Mouse (Mus musculus) midbrain, embryonic 13.5 days (tissue): ENCODE measurements around the gene Olah. TPM values are rescaled to one million over a fixed set of nuclear protein-coding genes. Genes with fewer than 3 reads are reported as not detected.

Source experiments
- ATAC-seq: fragments of 200-750 bp; cut with Nextera tagmentation; 2 replicates; pipeline ENCODE4 v1.8.0; 2017; ENCODE audit warnings: mild to moderate bottlenecking, moderate TSS enrichment, moderate library complexity
- H3K27ac ChIP-seq: fragments of 300-500 bp; sonication (generic); 2 replicates; pipeline ENCODE4 v1.5.1; 2015; ENCODE audit warnings: inconsistent platforms, mild to moderate bottlenecking, moderate library complexity
- H3K27me3 ChIP-seq: fragments of 300-500 bp; sonication (generic); 2 replicates; pipeline ENCODE4 v1.6.1; 2015; ENCODE audit warnings: mild to moderate bottlenecking, inconsistent platforms
- H3K36me3 ChIP-seq: fragments of 300-500 bp; sonication (generic); 2 replicates; pipeline ENCODE4 v1.6.1; 2015; ENCODE audit warnings: mild to moderate bottlenecking, inconsistent platforms
- H3K4me1 ChIP-seq: fragments of 300-500 bp; sonication (generic); replicated peaks from 2 replicates; pipeline ENCODE4 v1.6.1; 2015; ENCODE audit warnings: inconsistent platforms
- H3K4me2 ChIP-seq: fragments of 300-500 bp; sonication (generic); replicated peaks from 2 replicates; pipeline ENCODE4 v1.6.1; 2015; ENCODE audit warnings: moderate library complexity, mild to moderate bottlenecking, inconsistent platforms
- H3K4me3 ChIP-seq: fragments of 300-500 bp; sonication (generic); replicated peaks from 2 replicates; pipeline ENCODE4 v1.5.1; 2015; ENCODE audit warnings: mild to moderate bottlenecking, inconsistent platforms
- H3K9ac ChIP-seq: fragments of 300-500 bp; sonication (generic); replicated peaks from 2 replicates; pipeline ENCODE4 v1.6.1; 2015; ENCODE audit warnings: mild to moderate bottlenecking, inconsistent platforms
- H3K9me3 ChIP-seq: fragments of 300-500 bp; sonication (generic); 2 replicates; pipeline ENCODE4 v1.6.1; 2016; ENCODE audit warnings: mild to moderate bottlenecking, inconsistent platforms
- WGBS: fragments of 180-500 bp; shearing (Covaris S2); methylation state at CpG from one replicate; pipeline ENCODE4 v1.1.7; 2015; 5-methylcytosine and 5-hydroxymethylcytosine counted together
- polyA plus RNA-seq: library from polyadenylated mRNA; unstranded; fragments of >200 nt; fragmentation: Nextera tagmentation; extraction: Ambion mirVana; gene quantifications from 2 replicates; pipeline ENCODE4 v1.2.1, GENCODE M21; 2015

Olah gene
- polyA plus RNA-seq, 1 experiment from 2014 or later = not detected

- Histone ChIP-seq H3K36me3 (no peaks in the 10 kb centered on the region), H3K27me3 (peaks cover 26% of the 10 kb centered on the region), H3K4me1 (peaks cover 4% of the 10 kb centered on the region; the same call in 1 of the 2 replicates), H3K4me3 (no peak overlapping the region), H3K27ac (no peak overlapping the region), H3K9me3 (no peaks in the 10 kb centered on the region), H3K4me2 (no peak overlapping the region), H3K9ac (no peak overlapping the region)
- WGBS = 29% methylated on average over 4 of the region's 4 CpGs
- ATAC-seq = no peak
These were observed 17.2 kb upstream of the Olah start for GRCm38 (mm10) chr2:3414241-3414640.

DNA sequence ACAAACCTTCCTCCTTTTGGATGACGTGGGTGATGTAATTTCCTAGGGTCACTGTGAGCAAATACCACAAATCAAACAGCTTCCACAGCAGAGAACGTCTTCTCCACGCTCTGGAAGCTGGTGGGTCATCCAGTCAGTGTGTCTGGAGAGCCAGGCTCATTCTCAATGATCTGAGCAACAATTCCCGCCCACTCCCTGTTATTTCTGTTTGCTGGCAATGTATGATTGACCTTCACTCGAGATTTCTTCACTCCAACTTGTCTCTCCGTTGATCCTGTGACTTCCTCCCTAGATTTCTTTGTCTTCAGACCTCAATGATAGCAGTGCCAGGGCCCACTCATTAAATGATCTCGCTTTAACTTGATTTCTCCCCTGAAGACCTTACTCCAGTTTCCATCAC lies 10.7 kb upstream of the Olah start:
- Histone ChIP-seq H3K27ac (no peak overlapping the region), H3K36me3 (no peaks in the 10 kb centered on the region), H3K4me1 (no peaks in the 10 kb centered on the region), H3K9me3 (no peaks in the 10 kb centered on the region), H3K4me2 (no peak overlapping the region), H3K9ac (no peak overlapping the region), H3K4me3 (no peak overlapping the region), H3K27me3 (no peaks in the 10 kb centered on the region)
- WGBS = 80% methylated on average over 7 of the region's 7 CpGs
- ATAC-seq = no peak

GRCm38 (mm10) chr2:3405981-3406380 lies 9.0 kb upstream of the Olah start:
- WGBS = 90% methylated on average over 4 of the region's 4 CpGs
- Histone ChIP-seq H3K9ac (no peak overlapping the region), H3K4me1 (no peaks in the 10 kb centered on the region), H3K9me3 (no peaks in the 10 kb centered on the region), H3K4me2 (no peak overlapping the region), H3K27ac (no peak overlapping the region), H3K27me3 (no peaks in the 10 kb centered on the region), H3K36me3 (no peaks in the 10 kb centered on the region), H3K4me3 (no peak overlapping the region)
- no peak for ATAC-seq

DNA sequence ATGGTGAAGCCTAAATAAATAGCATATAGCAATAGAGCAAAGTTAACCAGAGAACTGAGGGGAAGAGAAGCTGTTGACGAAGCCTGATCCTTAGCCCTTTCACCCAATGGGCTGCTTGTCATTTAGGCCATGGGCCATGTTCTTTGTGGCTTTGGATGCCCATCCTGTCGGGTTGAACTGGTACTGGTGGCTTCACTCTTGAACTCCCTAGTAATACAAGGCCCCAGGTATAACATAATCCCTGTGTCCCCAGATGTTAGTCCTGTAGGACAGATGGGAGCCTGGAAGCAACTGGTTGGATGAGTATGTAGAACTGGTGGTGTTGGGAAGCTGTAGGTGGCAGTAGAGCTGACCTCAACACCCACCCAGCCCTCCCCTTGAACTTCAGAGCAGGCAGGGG lies 5.1 kb downstream of the Olah start:
- H3K9me3 ChIP-seq = no peaks in the 10 kb centered on the region
- 74% methylated on average over 2 of the region's 2 CpGs for WGBS
- H3K4me1 ChIP-seq = no peaks in the 10 kb centered on the region
- no peak overlapping the region for H3K4me3 ChIP-seq
- H3K27ac ChIP-seq = no peak overlapping the region
- H3K36me3 ChIP-seq = no peaks in the 10 kb centered on the region
- no peak overlapping the region for H3K4me2 ChIP-seq
- ATAC-seq = no peak
- H3K27me3 ChIP-seq = no peaks in the 10 kb centered on the region
- H3K9ac ChIP-seq = no peak overlapping the region

DNA sequence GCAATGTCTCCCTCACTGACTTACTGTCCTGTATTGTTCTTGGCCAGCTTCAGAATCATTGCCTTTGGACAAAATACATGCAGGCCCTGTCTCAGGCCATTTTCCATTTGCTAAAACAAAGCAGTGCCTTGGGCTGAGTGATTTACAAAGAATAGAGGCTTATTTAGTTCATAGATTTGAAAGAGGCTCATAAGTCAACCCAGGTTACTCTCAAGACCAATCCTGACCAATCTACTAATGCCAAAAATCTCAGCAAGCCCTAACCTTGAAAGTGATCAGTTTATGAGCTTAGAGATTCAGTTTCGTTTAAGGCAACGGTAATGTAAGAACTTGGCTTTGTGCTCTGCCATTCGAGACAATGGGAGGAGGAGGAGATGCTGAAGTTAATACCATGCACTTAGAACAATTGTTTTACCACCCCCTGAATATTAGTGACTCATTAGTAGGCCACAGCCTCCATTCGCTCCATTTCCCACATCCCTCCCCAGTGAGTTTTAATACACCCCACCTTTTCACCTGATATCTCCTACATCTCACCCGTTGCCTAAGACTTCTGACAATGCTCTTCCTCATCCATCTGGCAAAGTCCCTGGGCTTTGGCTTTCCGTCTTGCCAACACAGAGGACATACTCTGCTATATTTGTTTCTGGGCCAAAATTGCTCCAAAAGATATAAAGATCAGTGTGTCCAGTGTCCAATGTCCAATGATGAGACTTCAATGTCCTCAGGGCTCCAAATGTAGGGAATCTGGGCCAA lies 9.7 kb downstream of the Olah start:
- Histone ChIP-seq H3K36me3 (no peaks in the 10 kb centered on the region), H3K27ac (no peak overlapping the region), H3K9me3 (no peaks in the 10 kb centered on the region), H3K4me3 (no peak overlapping the region), H3K9ac (no peak overlapping the region), H3K4me1 (no peaks in the 10 kb centered on the region), H3K27me3 (no peaks in the 10 kb centered on the region), H3K4me2 (no peak overlapping the region)
- no peak for ATAC-seq
- 86% methylated on average over 6 of the region's 6 CpGs for WGBS

- Histone ChIP-seq H3K4me2 (no peak overlapping the region), H3K9me3 (no peaks in the 10 kb centered on the region), H3K4me1 (0 out of 2 replicates have a peak, but pooled peaks cover 3% of the 10 kb centered on the region), H3K9ac (no peak overlapping the region), H3K27me3 (no peaks in the 10 kb centered on the region), H3K4me3 (no peak overlapping the region), H3K27ac (no peak overlapping the region), H3K36me3 (no peaks in the 10 kb centered on the region)
- WGBS = 40% methylated on average over 4 of the region's 4 CpGs
- no peak for ATAC-seq
These were observed 31.9 kb downstream of the Olah start for GRCm38 (mm10) chr2:3365127-3365526.

DNA sequence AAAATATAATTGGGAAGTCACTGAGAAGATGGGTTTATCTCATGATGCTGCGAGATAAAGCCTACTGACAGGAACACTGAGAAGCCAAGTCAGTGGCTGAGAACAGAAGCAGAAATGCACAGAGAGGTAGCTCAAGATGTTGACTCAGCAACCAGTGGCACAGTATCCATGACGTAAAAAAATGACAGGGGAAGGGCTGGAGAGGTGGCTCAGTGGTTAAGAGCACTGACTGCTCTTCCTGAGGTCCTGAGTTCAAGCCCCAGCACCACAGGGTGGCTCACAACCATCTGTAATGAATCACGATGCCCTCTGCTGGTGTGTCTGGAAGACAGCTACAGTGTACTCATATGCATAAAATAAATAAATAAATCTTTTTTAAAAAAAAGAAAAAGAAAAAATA lies 35.9 kb downstream of the Olah start:
- 91% methylated on average over 3 of the region's 3 CpGs for WGBS
- Histone ChIP-seq H3K4me2 (no peak overlapping the region), H3K9me3 (no peaks in the 10 kb centered on the region), H3K36me3 (no peaks in the 10 kb centered on the region), H3K27ac (no peak overlapping the region), H3K4me1 (0 out of 2 replicates have a peak, but pooled peaks cover 3% of the 10 kb centered on the region), H3K9ac (no peak overlapping the region), H3K4me3 (no peak overlapping the region), H3K27me3 (0 out of 2 replicates have a peak, but pooled peaks cover 2% of the 10 kb centered on the region)
- ATAC-seq = no peak

DNA sequence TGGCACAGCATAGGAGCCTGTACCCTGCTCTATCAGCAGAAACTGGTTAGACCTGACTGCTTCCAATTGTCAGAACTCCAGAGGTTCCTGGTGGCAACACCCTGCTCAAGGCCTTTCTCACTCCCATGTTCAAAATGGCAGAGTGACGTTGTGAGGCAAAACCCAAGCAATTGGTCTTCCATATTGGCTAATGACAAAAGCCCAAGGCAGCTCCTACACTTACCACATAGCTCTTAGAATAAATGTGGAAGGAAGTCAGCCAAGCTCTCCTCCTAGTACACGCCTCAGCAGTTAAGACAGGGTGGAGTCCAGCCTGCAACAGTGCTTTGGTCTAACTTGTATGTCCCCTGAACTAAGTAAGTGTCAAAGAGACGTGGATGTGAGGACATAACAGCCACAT lies 39.1 kb downstream of the Olah start:
- no peaks in the 10 kb centered on the region for H3K9me3 ChIP-seq
- 0 out of 2 replicates have a peak, but pooled peaks cover 2% of the 10 kb centered on the region for H3K27me3 ChIP-seq
- WGBS = 81% methylated on average over 3 of the region's 3 CpGs

GRCm38 (mm10) chr2:3356311-3356710 lies 40.7 kb downstream of the Olah start:
- no peak overlapping the region for H3K4me3 ChIP-seq
- H3K9ac ChIP-seq = no peak overlapping the region
- H3K27me3 ChIP-seq = 0 out of 2 replicates have a peak, but pooled peaks cover 2% of the 10 kb centered on the region
- H3K9me3 ChIP-seq = no peaks in the 10 kb centered on the region
- H3K27ac ChIP-seq = no peak overlapping the region
- ATAC-seq = no peak
- no peak overlapping the region for H3K4me2 ChIP-seq
- no peaks in the 10 kb centered on the region for H3K4me1 ChIP-seq
- 85% methylated on average over 3 of the region's 3 CpGs for WGBS
- no peaks in the 10 kb centered on the region for H3K36me3 ChIP-seq

More for the DNA sequence above, 39.1 kb downstream of the Olah start:
- ATAC-seq = no peak
- Histone ChIP-seq H3K4me3 (no peak overlapping the region), H3K9ac (no peak overlapping the region), H3K4me2 (no peak overlapping the region), H3K36me3 (no peaks in the 10 kb centered on the region), H3K27ac (no peak overlapping the region), H3K4me1 (no peaks in the 10 kb centered on the region)

- 0 out of 2 replicates have a peak, but pooled peaks cover 2% of the 10 kb centered on the region for H3K27me3 ChIP-seq
- no peak overlapping the region for H3K4me2 ChIP-seq
- H3K36me3 ChIP-seq = no peaks in the 10 kb centered on the region
- H3K4me3 ChIP-seq = no peak overlapping the region
- H3K4me1 ChIP-seq = no peaks in the 10 kb centered on the region
- 89% methylated on average over 8 of the region's 8 CpGs for whole genome bisulfite sequencing
- H3K9me3 ChIP-seq = no peaks in the 10 kb centered on the region
- no peak for ATAC-seq
- H3K27ac ChIP-seq = no peak overlapping the region
- no peak overlapping the region for H3K9ac ChIP-seq
These were observed 41.2 kb downstream of the Olah start for GRCm38 (mm10) chr2:3355793-3356192.

GRCm38 (mm10) chr2:3353160-3353559 lies 43.9 kb downstream of the Olah start:
- no peaks in the 10 kb centered on the region for H3K36me3 ChIP-seq
- no peak overlapping the region for H3K9ac ChIP-seq
- H3K4me3 ChIP-seq = no peak overlapping the region
- H3K27me3 ChIP-seq = 0 out of 2 replicates have a peak, but pooled peaks cover 2% of the 10 kb centered on the region
- no peak overlapping the region for H3K4me2 ChIP-seq
- H3K27ac ChIP-seq = no peak overlapping the region
- no peaks in the 10 kb centered on the region for H3K4me1 ChIP-seq
- H3K9me3 ChIP-seq = no peaks in the 10 kb centered on the region
- no peak for ATAC-seq

- ATAC-seq = no peak
- H3K4me1 ChIP-seq = no peaks in the 10 kb centered on the region
- H3K36me3 ChIP-seq = no peaks in the 10 kb centered on the region
- H3K4me3 ChIP-seq = no peak overlapping the region
- H3K27ac ChIP-seq = no peak overlapping the region
- H3K4me2 ChIP-seq = no peak overlapping the region
- 18% methylated on average over 3 of the region's 3 CpGs for WGBS
- H3K9ac ChIP-seq = no peak overlapping the region
- no peaks in the 10 kb centered on the region for H3K9me3 ChIP-seq
- H3K27me3 ChIP-seq = no peaks in the 10 kb centered on the region
These were observed 48.1 kb downstream of the Olah start for GRCm38 (mm10) chr2:3348919-3349318.

DNA sequence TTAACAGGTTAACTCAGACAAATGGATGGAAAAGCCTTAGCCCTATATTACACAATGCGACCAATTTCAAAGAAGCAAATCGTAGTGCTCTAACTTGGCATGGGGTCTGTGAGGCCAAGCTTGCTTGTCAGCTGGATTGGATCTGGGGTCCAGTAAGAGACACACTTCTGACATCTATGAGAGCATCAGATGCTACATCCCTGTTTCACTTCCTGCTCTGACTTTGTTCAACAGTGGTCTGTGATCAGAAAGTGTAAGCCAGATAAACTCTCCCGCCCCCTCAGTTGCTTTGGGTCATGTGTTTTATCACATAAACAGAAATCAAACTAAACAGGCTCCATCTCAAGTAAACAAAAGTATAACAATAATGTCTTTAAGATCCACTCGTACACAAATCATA lies 48.6 kb downstream of the Olah start:
- Histone ChIP-seq H3K27me3 (no peaks in the 10 kb centered on the region), H3K9me3 (no peaks in the 10 kb centered on the region), H3K9ac (no peak overlapping the region), H3K36me3 (no peaks in the 10 kb centered on the region), H3K4me2 (no peak overlapping the region), H3K27ac (no peak overlapping the region), H3K4me1 (no peaks in the 10 kb centered on the region), H3K4me3 (no peak overlapping the region)
- no peak for ATAC-seq
- WGBS = 82% methylated on average over 4 of the region's 4 CpGs
